ENCODE assay signal across 10 mouse cellular contexts in genomic region chr7:105809836-105810235, GRCm38 (mm10). TPM values are rescaled to one million over a fixed set of nuclear protein-coding genes. Genes with fewer than 3 reads are reported as not detected.
DNase-seq lines count a peak whose midpoint lies in the region; ATAC-seq and TF ChIP-seq lines count a peak whose summit lies in the region.
"Had no signal": no experiment of that assay in that cellular context is flagged by ENCODE, and none has a peak within 500 bp of the region (broad histone marks: within the 10 kb centered on the region; RNA-seq: fewer than 3 reads in every experiment).

No protein-coding gene starts in this region.

- H3K4me2 ChIP-seq in heart, embryonic 12.5 days: peak overlapping the region; percentile 85
- peak overlapping the region; percentile 70 for H3K4me2 ChIP-seq in forebrain, postnatal 0 days (ENCODE audit: low read depth)

- DNase-seq in heart, postnatal 10 days: no peak
- DNase-seq in G1E (ENCODE audit: low spot score): peak; percentile 13
- no peak for DNase-seq in forebrain, postnatal 0 days
- DNase-seq in midbrain, embryonic 10.5 days (ENCODE audit: low spot score): no peak
- DNase-seq in adipocyte (ENCODE audit: low spot score): no peak
- DNase-seq in gastrocnemius, postnatal 36 days: no peak
- no peak for DNase-seq in adrenal gland, adult 2 months

- H3K27ac ChIP-seq in heart, embryonic 12.5 days (ENCODE audit: poor library complexity, severe bottlenecking): no peak overlapping the region
- no peak overlapping the region for H3K27ac ChIP-seq in forebrain, postnatal 0 days (ENCODE audit: low read depth, low read length)
- peak overlapping the region; percentile 95; the same call in 1 of the 2 replicates for H3K27ac ChIP-seq in midbrain, embryonic 10.5 days (replicated peaks)

- intact Hi-C loops in heart, postnatal 10 days (cut with DNase I): loop anchor here (2.0 to 10.0 kb wide), 6 partner anchors 31 to 415 kb away; partner anchors contain the start of genes Arfip2, Cavin3, Gm45799 and Ilk
- intact Hi-C loops in gastrocnemius, postnatal 36 days (cut with DNase I): loop anchor here (2.0 to 10.0 kb wide), 3 partner anchors 73 to 408 kb away; partner anchors contain the start of genes Cnga4, Dnhd1, Fam160a2 and Ilk

- H3K9me3 ChIP-seq in heart, embryonic 12.5 days (replicated peaks): 0 out of 2 replicates have a peak, but pooled peaks cover 2% of the 10 kb centered on the region
- 0 out of 2 replicates have a peak, but pooled peaks cover 4% of the 10 kb centered on the region for H3K9me3 ChIP-seq in G1E (replicated peaks)
- H3K9me3 ChIP-seq in forebrain, postnatal 0 days (ENCODE audit: low read length): no peaks in the 10 kb centered on the region
- H3K9me3 ChIP-seq in midbrain, embryonic 10.5 days (replicated peaks): no peaks in the 10 kb centered on the region

- H3K9ac ChIP-seq in heart, embryonic 12.5 days: peak overlapping the region; percentile 87
- H3K9ac ChIP-seq in forebrain, postnatal 0 days: peak overlapping the region; percentile 92

- ATAC-seq in heart, embryonic 12.5 days (ENCODE audit: insufficient number of reproducible peaks, low FRiP score): no peak
- no peak for ATAC-seq in G1E (ENCODE audit: extremely low read depth, insufficient number of reproducible peaks, low FRiP score, poor library complexity, severe bottlenecking)
- no peak for ATAC-seq in forebrain, postnatal 0 days
- ATAC-seq: activated CD4-positive, CD25-positive, alpha-beta regulatory T cell, adult 4 months had no signal

- TF ChIP-seq CTCF in G1E (IDR thresholded peaks at IDR 0.05; ENCODE audit: low read depth, low read length): no peak
- no peak for TF ChIP-seq CTCF in forebrain, postnatal 0 days (IDR thresholded peaks at IDR 0.05; ENCODE audit: low read depth)

- H3K27me3 ChIP-seq in heart, embryonic 12.5 days (replicated peaks): no peaks in the 10 kb centered on the region
- H3K27me3 ChIP-seq in G1E (ENCODE audit: insufficient read depth, low read length): peaks cover 5% of the 10 kb centered on the region; the same call in 1 of the 2 replicates
- no peaks in the 10 kb centered on the region for H3K27me3 ChIP-seq in forebrain, postnatal 0 days (ENCODE audit: insufficient read depth, low read length)
- H3K27me3 ChIP-seq in midbrain, embryonic 10.5 days (ENCODE audit: low read depth, poor library complexity, severe bottlenecking): no peaks in the 10 kb centered on the region

- 84% methylated on average over 7 of the region's 7 CpGs for WGBS in heart, embryonic 12.5 days
- WGBS in forebrain, postnatal 0 days: 77% methylated on average over 7 of the region's 7 CpGs
- 91% methylated on average over 7 of the region's 7 CpGs for WGBS in midbrain, embryonic 10.5 days

- H3K36me3 ChIP-seq in heart, embryonic 12.5 days: peaks cover 26% of the 10 kb centered on the region
- H3K36me3 ChIP-seq in G1E (replicated peaks): peaks cover 30% of the 10 kb centered on the region
- H3K36me3 ChIP-seq in forebrain, postnatal 0 days (ENCODE audit: insufficient read depth): peaks cover 17% of the 10 kb centered on the region
- H3K36me3 ChIP-seq in midbrain, embryonic 10.5 days: peaks cover 28% of the 10 kb centered on the region

- H3K4me1 ChIP-seq in heart, embryonic 12.5 days (replicated peaks): peaks cover 20% of the 10 kb centered on the region
- peaks cover 28% of the 10 kb centered on the region for H3K4me1 ChIP-seq in G1E (ENCODE audit: insufficient read depth, low read depth, low read length)
- H3K4me1 ChIP-seq in forebrain, postnatal 0 days (ENCODE audit: insufficient read depth): peaks cover 6% of the 10 kb centered on the region
- H3K4me1 ChIP-seq in midbrain, embryonic 10.5 days: peaks cover 12% of the 10 kb centered on the region

- H3K4me3 ChIP-seq in heart, embryonic 12.5 days: peak overlapping the region; percentile 84
- H3K4me3 ChIP-seq in G1E (ENCODE audit: low read depth, low read length): peak overlapping the region; percentile 99
- peak overlapping the region; percentile 80 for H3K4me3 ChIP-seq in forebrain, postnatal 0 days (ENCODE audit: low read depth, low read length)
- peak overlapping the region; percentile 83 for H3K4me3 ChIP-seq in midbrain, embryonic 10.5 days

RNA-seq across cellular contexts. Expression of gene Mrpl17, which starts 1.1 kb away (rescaled TPM):
- polyA plus RNA-seq in heart, embryonic 12.5 days (2016; fragmentation: Nextera tagmentation; extraction: Ambion mirVana): 232 TPM in 2 replicates
- total RNA-seq in heart, postnatal 10 days (2021): 100 to 1,000 TPM in 1 of 2 experiments, 10 to 100 TPM in 1; 100.0 to 110 TPM
- total RNA-seq in G1E (2014; fragmentation: Nextera tagmentation): 159 and 162 TPM in 2 replicates
- 50.3 and 58.4 TPM in 2 replicates for total RNA-seq in G1E (2017)
- polyA plus RNA-seq in G1E (2012): 111 and 125 TPM in 2 replicates
- total RNA-seq in forebrain, postnatal 0 days (2014; rRNA removed): 15.0 and 37.1 TPM in 2 replicates
- polyA plus RNA-seq in forebrain, postnatal 0 days (2015; fragmentation: Nextera tagmentation; extraction: Ambion mirVana): 192 and 197 TPM in 2 replicates
- polyA plus RNA-seq in midbrain, embryonic 10.5 days (2016; fragmentation: Nextera tagmentation; extraction: Ambion mirVana): 293 and 320 TPM in 2 replicates
- 100 to 1,000 TPM in 1 of 2 experiments, 10 to 100 TPM in 1; 93.2 to 109 TPM for total RNA-seq in gastrocnemius, postnatal 36 days (2021)
- total RNA-seq in adrenal gland, adult 2 months (2021): 100 to 1,000 TPM; 176 to 221 TPM
- polyA plus RNA-seq in adrenal gland, adult 2 months (2012; rRNA removed): 252 and 278 TPM in 2 replicates

RNA-seq across cellular contexts. Expression of gene Dchs1, which starts 22.4 kb away (rescaled TPM):
- polyA plus RNA-seq in heart, embryonic 12.5 days (2016; fragmentation: Nextera tagmentation; extraction: Ambion mirVana): 8.7 and 9.4 TPM in 2 replicates
- 10 to 100 TPM; 30.6 to 34.2 TPM for total RNA-seq in heart, postnatal 10 days (2021)
- total RNA-seq in G1E (2014; fragmentation: Nextera tagmentation): not detected in 2 replicates
- total RNA-seq in G1E (2017): 0.05 and 0.06 TPM in 2 replicates
- under 0.01 TPM in 1 of 2 replicates, not detected in the other for polyA plus RNA-seq in G1E (2012)
- total RNA-seq in forebrain, postnatal 0 days (2014; rRNA removed): 62.7 and 98.7 TPM in 2 replicates
- polyA plus RNA-seq in forebrain, postnatal 0 days (2015; fragmentation: Nextera tagmentation; extraction: Ambion mirVana): 5.7 and 8.0 TPM in 2 replicates
- polyA plus RNA-seq in midbrain, embryonic 10.5 days (2016; fragmentation: Nextera tagmentation; extraction: Ambion mirVana): 6.7 and 10.1 TPM in 2 replicates
- 1 to 10 TPM; 3.1 to 4.0 TPM for total RNA-seq in gastrocnemius, postnatal 36 days (2021)
- 1 to 10 TPM; 4.4 to 8.2 TPM for total RNA-seq in adrenal gland, adult 2 months (2021)
- 8.2 and 9.5 TPM in 2 replicates for polyA plus RNA-seq in adrenal gland, adult 2 months (2012; rRNA removed)
- total RNA-seq: monocyte, adult 5-6 weeks had no signal
- polyA plus RNA-seq: activated CD4-positive, CD25-positive, alpha-beta regulatory T cell, adult 4 months had no signal

RNA-seq across cellular contexts. Expression of gene Tpp1, which starts 57.8 kb away (rescaled TPM):
- polyA plus RNA-seq in heart, embryonic 12.5 days (2016; fragmentation: Nextera tagmentation; extraction: Ambion mirVana): 87.7 and 97.8 TPM in 2 replicates
- total RNA-seq in heart, postnatal 10 days (2021): 10 to 100 TPM; 42.2 to 46.6 TPM
- total RNA-seq in G1E (2014; fragmentation: Nextera tagmentation): 157 and 173 TPM in 2 replicates
- 67.3 and 72.9 TPM in 2 replicates for total RNA-seq in G1E (2017)
- polyA plus RNA-seq in G1E (2012): 48.8 and 49.0 TPM in 2 replicates
- 16.8 and 51.2 TPM in 2 replicates for total RNA-seq in forebrain, postnatal 0 days (2014; rRNA removed)
- 38.7 and 40.0 TPM in 2 replicates for polyA plus RNA-seq in forebrain, postnatal 0 days (2015; fragmentation: Nextera tagmentation; extraction: Ambion mirVana)
- polyA plus RNA-seq in midbrain, embryonic 10.5 days (2016; fragmentation: Nextera tagmentation; extraction: Ambion mirVana): 66.1 and 66.9 TPM in 2 replicates
- total RNA-seq in gastrocnemius, postnatal 36 days (2021): 10 to 100 TPM; 37.0 to 40.7 TPM
- total RNA-seq in adrenal gland, adult 2 months (2021): 100 to 1,000 TPM; 113 to 129 TPM
- polyA plus RNA-seq in adrenal gland, adult 2 months (2012; rRNA removed): 200 and 305 TPM in 2 replicates
